Mouse (Mus musculus): ENCODE results near the gene Sez6.

DNA sequence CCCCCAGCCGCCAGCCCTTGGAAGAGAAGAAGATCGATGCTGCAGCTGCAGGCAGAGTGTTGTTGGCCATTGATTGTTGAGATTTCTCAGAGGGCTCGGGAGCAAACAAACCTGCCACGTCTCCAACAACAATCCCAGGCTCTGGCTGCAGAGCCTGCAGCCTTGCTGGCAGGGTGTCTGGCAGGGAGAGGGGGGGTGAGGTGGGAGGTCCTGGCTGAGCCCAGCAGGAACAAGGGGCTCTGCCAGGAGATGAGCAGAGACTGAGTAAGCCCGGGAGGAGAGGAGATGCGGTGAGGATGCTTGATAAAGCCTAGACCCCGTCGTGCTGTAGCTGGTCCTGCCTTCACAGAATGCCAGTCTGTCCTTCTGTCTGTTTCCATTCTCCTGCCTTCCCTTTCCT is 6.2 kb downstream of the Sez6 start:
- TF ChIP-seq POLR2A (IDR thresholded peaks at IDR 0.05; ENCODE audit: control insufficient read depth, low read depth, low read length) (no peak), CTCF (IDR thresholded peaks at IDR 0.05; ENCODE audit: control insufficient read depth, insufficient read depth, insufficient replicate concordance, low read depth, low read length) (no peak)

Data from testis, adult 2 months (tissue).